Mouse (Mus musculus): ENCODE measurements around the gene Ifne.
"Not testable (repeated sequence)": the region's sequence is repeated elsewhere in the genome, so short reads cannot be mapped to it uniquely, and the experiment has no call there.

The Ifne gene

GRCm38 (mm10) chr4:88867926-88868911 is 11.8 kb downstream of the Ifne start:
- no peak for DNase-seq (ENCODE audit: low spot score in 2 of 2)

GRCm38 (mm10) chr4:88867366-88867925 is 12.6 kb downstream of the Ifne start:
- DNase-seq (ENCODE audit: low spot score in 2 of 2) = peak; percentile 66 to 77

- DNase-seq (ENCODE audit: low spot score in 2 of 2) = no peak
Measured at GRCm38 (mm10) chr4:88865011-88865569, 14.9 kb downstream of the Ifne start.

- no peak for DNase-seq (ENCODE audit: low spot score in 2 of 2)
Measured at GRCm38 (mm10) chr4:88864599-88864998, 15.4 kb downstream of the Ifne start.

- no peak for DNase-seq (ENCODE audit: low spot score in 2 of 2)
Measured at GRCm38 (mm10) chr4:88863309-88863708, 16.7 kb downstream of the Ifne start.

GRCm38 (mm10) chr4:88859214-88859613 is 20.8 kb downstream of the Ifne start:
- no peak for DNase-seq (ENCODE audit: low spot score in 2 of 2)

- DNase-seq (ENCODE audit: low spot score in 2 of 2) = no peak
Measured at GRCm38 (mm10) chr4:88851026-88851763, 28.8 kb downstream of the Ifne start.

GRCm38 (mm10) chr4:88849698-88850097 is 30.3 kb downstream of the Ifne start, which contains the start of gene Ifna1:
Ifna1 (plus strand) TSS chr4:88850087.
- no peak for DNase-seq (ENCODE audit: low spot score in 2 of 2)

GRCm38 (mm10) chr4:88845334-88845733 is 34.7 kb downstream of the Ifne start:
- no peak for DNase-seq (ENCODE audit: low spot score in 2 of 2)

- DNase-seq (ENCODE audit: low spot score in 2 of 2) = no peak
Measured at GRCm38 (mm10) chr4:88841438-88841911, 38.5 kb downstream of the Ifne start, which contains the start of gene Ifna4. Ifna4 (plus strand) TSS chr4:88841861.

GRCm38 (mm10) chr4:88840058-88840457 is 39.9 kb downstream of the Ifne start:
- no peak for DNase-seq (ENCODE audit: low spot score in 2 of 2)

GRCm38 (mm10) chr4:88838828-88839227 is 41.2 kb downstream of the Ifne start:
- DNase-seq (ENCODE audit: low spot score in 2 of 2) = no peak

GRCm38 (mm10) chr4:88835225-88835624 is 44.8 kb downstream of the Ifne start, which contains the start of gene Ifna5:
Ifna5 (plus strand) TSS chr4:88835525.
- DNase-seq (ENCODE audit: low spot score in 2 of 2) = not testable (repeated sequence)

GRCm38 (mm10) chr4:88830523-88830922 is 49.5 kb downstream of the Ifne start:
- no peak for DNase-seq (ENCODE audit: low spot score in 2 of 2)

Data from urinary bladder, postnatal 4 days (tissue).